Mouse (Mus musculus) thymus, postnatal 25 days (tissue): ENCODE results near the gene Aldh1b1.

Experiments
- DNase-seq: peaks from one replicate; pipeline ENCODE4 v3.0.0; 2022

Aldh1b1 gene

GRCm38 (mm10) chr4:45785959-45786358, 12.9 kb upstream of the Aldh1b1 start:
- DNase-seq, result no peak

- DNase-seq, result no peak
Measured at GRCm38 (mm10) chr4:45786674-45787073, 12.1 kb upstream of the Aldh1b1 start.

GRCm38 (mm10) chr4:45788446-45789081, 10.3 kb upstream of the Aldh1b1 start:
- DNase-seq, result no peak

DNA sequence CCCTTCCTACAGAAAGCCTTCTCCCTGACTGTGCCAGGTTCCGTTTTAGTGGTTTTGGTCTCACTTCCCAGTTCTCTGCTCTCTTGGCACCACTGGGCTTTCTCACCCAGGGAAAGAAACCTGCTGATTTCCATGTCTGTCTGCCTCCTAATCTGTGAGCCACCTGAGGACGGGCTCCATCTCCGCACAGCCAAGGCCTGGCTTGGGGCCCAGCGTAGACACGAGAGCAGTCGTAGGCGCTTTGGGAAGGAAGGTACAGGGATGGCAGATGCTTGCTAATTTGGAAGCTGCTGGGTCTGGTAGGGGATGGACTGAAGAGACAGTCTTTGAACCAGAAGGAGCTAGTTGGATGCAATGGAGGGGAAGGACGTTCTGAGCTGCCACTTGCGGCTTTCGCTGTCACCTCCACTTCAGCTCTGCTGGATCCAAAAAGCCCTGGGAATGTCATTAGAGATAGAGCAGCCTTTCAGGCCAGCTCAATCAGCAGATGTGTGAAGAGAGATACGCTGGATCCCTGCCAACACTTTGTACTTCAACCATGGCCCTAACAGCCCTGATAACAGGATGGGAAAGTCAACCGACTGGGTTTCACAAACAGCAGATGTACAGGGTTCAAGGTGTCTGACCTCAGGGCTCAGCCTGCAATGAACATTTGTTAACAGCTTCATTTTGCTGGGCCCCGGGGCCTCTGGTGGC, 9.4 kb upstream of the Aldh1b1 start:
- no peak for DNase-seq

DNA sequence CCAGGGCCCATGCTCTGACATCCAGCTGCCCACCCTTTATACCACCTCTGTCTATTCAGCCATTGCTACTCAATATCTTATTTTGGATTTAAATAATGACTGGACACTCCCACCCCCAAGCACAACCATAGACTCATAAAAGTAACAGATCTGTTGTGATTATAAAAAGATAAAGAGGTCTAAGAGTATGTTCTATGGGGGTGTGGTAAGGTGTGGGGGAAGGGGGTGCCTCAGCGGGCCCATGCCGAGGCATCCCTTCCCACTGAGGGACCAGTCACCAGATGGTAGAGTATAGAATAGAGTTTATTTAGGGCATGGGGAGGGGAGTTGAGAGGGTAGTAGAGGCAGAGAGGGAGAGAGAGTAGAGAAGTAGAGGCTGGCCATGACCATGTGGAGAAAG, 8.8 kb upstream of the Aldh1b1 start:
- no peak for DNase-seq

- DNase-seq, result no peak
Measured at GRCm38 (mm10) chr4:45795191-45795811, 3.5 kb upstream of the Aldh1b1 start.

DNA sequence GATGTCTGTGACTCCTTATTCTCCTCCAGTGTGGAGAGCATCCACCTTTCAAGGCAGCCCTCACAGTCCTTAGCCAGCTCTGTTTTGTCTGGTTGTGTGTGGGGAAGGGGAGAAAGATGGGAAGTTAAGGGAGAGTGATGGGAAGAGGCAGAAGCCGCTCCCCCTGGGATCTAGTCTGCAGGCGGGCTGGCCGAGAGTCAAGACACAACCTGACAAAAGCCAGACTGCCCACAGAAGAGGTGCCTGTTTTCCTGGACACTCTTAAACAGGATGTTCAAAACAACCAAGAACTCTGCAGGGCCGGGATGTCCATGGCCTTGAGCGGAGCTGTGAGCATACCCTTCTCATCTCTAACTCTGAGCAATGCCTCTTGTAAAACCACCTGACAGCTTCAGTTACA, 2.1 kb upstream of the Aldh1b1 start:
- DNase-seq, result no peak

DNA sequence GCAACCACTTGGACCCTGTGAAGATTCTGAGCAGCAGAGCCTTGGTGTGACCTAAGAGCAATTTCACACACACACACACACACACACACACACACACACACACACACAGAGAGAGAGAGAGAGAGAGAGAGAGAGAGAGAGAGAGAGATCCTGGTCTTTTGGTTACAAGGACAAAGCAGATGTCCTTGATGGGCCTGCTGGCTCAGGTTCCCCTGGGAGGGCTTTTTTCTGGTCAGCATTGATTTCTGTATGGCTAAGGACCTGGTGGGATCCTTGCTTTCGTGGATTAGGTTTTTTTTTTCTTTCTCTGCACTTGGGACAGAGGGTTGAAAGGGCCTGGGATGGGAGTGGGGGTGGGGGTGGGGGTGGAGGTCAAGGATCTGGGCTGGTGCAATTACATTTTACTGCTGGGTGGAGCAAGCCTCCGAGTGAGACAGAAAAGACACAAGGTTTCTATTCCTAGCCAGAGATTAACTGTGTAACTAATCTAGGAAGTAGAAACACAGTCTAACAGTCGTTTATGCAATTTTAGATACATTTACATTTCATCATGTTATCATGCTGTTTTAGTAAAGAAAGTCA, 1.2 kb downstream of the Aldh1b1 start:
- no peak for DNase-seq

DNA sequence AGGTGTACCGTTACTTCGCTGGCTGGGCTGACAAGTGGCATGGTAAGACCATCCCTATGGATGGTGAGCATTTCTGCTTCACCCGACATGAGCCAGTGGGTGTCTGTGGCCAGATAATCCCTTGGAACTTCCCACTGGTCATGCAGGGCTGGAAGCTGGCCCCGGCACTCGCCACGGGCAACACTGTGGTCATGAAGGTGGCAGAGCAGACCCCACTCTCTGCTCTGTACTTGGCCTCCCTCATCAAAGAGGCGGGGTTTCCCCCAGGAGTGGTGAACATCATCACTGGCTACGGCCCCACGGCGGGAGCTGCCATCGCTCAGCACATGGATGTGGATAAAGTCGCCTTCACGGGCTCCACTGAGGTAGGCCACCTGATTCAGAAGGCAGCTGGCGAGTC, 4.1 kb downstream of the Aldh1b1 start:
- no peak for DNase-seq

DNA sequence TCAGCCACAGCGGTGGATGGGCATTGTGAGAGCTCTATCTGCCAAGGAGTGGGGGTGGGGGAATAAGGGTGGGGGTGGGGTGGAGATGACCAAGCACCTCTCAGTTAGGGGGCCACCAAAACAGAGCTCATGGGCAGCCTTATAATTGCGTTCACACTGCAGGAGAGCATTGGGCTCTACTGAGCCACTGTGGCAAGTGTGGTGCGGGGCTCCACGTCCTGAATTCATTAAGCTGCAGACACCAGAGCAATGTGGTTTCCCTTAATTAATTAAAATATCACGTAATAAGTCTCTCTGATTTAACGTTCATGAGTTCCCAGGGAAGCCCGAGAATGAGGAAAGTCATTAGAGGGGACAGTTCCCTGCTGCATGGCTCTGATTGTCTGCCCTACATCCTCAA, 9.2 kb downstream of the Aldh1b1 start:
- DNase-seq, result no peak

GRCm38 (mm10) chr4:45811250-45811649, 12.4 kb downstream of the Aldh1b1 start:
- no peak for DNase-seq

DNA sequence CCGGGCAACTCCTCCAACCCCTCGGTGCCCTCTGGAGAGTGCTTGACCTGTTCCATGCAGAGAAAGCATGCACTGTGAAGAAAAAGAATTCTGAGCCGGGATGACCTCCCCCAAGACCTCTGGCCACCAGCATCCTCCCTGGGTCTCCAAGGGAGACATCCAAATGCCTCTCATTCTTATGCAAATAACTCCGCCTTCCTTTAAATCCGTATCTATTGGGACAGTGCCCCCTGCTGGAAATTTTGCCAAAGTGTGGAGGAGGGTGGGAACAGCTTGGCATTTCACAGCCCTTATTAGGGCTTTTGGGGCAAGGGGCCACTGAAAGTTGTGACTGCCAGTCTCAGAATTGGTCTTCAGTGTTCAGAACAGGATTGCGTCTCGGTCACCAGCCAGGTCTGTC, 16.7 kb downstream of the Aldh1b1 start:
- DNase-seq, result peak; percentile 48

DNA sequence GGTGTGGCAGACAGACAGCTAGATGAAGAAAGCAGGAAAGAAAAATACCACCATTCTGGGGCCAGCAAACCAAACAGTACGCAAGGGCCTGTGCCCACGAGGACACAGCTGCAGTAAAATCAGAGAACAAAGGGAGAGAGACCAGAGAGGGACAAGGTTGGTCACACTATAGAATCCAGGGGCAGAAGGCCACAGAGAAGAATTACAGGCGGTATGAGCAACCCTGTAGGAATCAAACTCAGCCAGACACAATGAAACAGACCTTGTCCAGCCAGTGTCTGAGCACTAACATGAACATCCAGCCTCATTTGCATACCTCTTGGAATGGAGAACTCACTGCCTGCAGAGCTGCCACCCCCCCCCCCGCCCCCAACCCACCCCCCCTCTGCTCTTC, 20.0 kb downstream of the Aldh1b1 start:
- DNase-seq, result no peak

DNA sequence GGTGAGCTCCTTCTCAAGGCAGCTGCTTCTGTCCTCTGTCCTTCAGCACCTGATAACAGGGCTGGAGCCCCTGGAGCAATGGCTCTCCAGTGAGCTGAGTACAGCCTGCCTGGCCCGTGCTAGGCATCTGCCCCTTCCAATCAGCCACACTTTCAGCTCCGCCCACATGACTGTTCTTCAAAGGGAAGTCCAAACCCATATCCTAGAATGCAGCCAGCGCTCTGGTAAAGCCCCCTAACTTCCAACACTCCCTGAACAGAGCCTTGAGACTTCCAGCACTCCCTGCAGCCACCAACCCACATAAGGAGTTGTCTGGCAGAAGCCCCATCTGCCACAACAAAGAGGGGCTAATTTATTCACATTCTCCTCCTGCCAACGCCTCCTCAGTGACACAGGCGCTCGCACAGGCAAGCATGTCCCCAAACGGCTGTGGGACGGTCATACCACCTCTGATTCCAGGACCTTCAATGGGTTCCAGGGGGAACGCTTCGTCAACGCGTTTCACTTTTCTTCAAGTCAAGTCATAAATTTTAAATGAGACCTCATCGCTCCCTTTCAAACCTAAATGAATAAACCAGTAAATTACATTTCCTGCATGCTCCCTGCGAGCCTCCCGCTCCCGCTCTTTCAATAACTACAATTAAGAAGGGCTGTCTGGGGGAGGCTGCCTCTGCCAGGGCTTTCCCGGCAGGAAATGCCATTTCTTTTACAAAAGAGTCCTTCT, 20.5 kb downstream of the Aldh1b1 start:
- DNase-seq, result no peak

GRCm38 (mm10) chr4:45820074-45820830, 21.4 kb downstream of the Aldh1b1 start:
- peak; percentile 67 for DNase-seq

DNA sequence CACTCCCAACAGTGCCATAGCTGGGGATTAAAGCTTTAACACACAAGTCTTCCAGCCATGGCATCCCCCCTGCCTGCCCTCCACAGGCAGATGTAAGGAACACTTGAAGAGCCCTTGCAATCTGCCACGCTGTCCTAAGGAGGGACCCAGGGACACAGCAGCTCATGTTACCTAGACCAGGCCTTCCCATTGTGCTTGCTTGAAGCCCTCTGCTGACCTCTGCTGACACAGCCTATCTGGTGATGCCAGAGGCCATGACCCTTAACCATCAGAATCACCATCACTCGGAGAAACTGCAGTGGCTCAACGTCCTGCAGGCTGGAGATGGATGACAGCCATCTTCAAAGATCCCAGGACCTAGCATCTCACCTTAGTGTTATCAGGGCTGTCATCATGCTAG, 23.2 kb downstream of the Aldh1b1 start:
- DNase-seq, result no peak

DNA sequence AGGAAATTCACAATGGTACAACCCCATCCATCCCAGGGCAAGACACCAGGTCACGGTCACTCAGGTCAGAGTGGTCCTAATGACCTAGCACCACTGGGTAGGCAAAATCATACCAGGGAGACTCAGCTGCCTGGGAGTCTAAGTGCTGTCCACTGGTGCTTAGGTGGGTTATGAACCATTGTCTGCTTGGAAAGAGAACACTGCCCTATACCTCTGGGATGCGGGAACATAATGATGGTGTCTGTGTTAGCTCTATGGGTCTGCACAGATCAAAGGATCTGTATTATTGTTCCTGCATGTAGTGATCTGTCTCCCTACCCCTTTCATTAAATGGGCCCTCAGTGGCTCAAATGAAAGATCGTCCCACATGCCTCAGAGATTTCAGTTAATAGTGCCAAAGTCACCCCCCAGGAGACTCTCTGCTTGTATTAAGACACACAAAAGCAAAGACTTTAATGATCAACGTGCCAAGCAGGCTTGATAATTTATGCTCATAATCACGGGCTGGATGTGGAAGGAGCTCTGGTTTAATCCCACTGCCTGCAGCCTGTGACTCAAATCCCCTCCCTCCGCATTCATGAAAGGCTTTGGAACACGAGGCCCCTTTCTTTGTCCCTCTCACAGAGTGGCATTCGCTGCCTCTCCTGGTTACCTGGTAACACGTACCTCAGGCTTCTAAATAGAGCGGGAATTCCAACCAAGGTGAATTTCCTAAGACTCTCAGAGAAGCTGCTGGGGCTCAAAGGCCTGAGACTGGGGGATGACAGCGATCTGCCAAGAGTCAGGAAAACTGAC, 24.2 kb downstream of the Aldh1b1 start:
- DNase-seq, result no peak

GRCm38 (mm10) chr4:45824049-45824760, 25.4 kb downstream of the Aldh1b1 start:
- no peak for DNase-seq

- DNase-seq, result no peak
Measured at GRCm38 (mm10) chr4:45824761-45825556, 26.1 kb downstream of the Aldh1b1 start.
